Mouse (Mus musculus): ENCODE measurements around the gene Nxpe5.

DNA sequence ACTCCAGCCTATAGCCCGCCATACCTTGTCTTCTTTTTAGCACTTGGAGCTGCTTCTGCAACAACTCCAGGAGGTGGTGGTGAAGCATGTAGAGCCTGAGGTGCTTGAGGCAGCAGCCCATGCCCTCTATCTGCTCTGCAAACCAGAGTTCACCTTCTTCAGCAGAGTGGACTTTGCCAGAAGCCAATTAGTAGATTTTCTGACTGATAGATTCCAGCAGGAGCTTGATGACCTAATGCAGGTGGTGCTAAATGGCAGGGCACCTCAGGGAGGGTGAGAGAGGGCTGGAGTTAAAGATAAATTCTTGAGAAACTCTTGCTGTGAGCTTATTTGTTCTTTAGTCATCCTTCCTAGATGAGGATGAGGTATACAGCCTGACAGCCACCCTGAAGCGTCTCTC is 73.9 kb downstream of the Nxpe5 start:
- TF ChIP-seq CTCF (conservative IDR thresholded peaks at IDR 0.05; ENCODE audit: insufficient read depth, insufficient read length, low read depth, low read length) (no peak), POLR2A (IDR thresholded peaks at IDR 0.05; ENCODE audit: low read depth, low read length) (no peak)

Measured in kidney, adult 2 months (tissue).